ENCODE assay signal across 13 mouse cellular contexts in genomic region chr5:140055431-140055830, GRCm38 (mm10).
DNase-seq lines count a peak whose midpoint lies in the region; ATAC-seq and TF ChIP-seq lines count a peak whose summit lies in the region.
"Had no signal": no experiment of that assay in that cellular context is flagged by ENCODE, and none has a peak within 500 bp of the region (broad histone marks: within the 10 kb centered on the region; RNA-seq: fewer than 3 reads in every experiment).

No protein-coding gene starts in this region.

- 81% methylated on average over 3 of the region's 3 CpGs for WGBS in lung, postnatal 0 days

- intact Hi-C loops in gastrocnemius, postnatal 36 days (cut with DNase I): no loop called here

- no peak overlapping the region for H3K4me2 ChIP-seq in lung, postnatal 0 days (replicated peaks; ENCODE audit: low read depth, low read length)
- H3K4me2 ChIP-seq: liver, embryonic 13.5 days had no signal

- no peaks in the 10 kb centered on the region for H3K4me1 ChIP-seq in lung, postnatal 0 days (ENCODE audit: insufficient read depth, low read depth, low read length)
- H3K4me1 ChIP-seq: hindbrain, embryonic 10.5 days; liver, embryonic 13.5 days had no signal

- peak; percentile 26 for DNase-seq in gastrocnemius, postnatal 10 days
- DNase-seq in gastrocnemius, postnatal 36 days: no peak
- DNase-seq in lung, postnatal 14 days: peak; percentile 8
- DNase-seq in lung, postnatal 0 days (ENCODE audit: low spot score): no peak
- peak; percentile 30 for DNase-seq in embryo, embryonic 10.5 days (ENCODE audit: low spot score)
- peak; percentile 23 for DNase-seq in mesoderm, embryonic 11.5 days (ENCODE audit: low read depth, low spot score)
- no peak for DNase-seq in urinary bladder, postnatal 4 days (ENCODE audit: low spot score in 2 of 2)
- DNase-seq in cerebellum, adult 9-10 months: no peak
- DNase-seq: cerebellum, postnatal 36 days; kidney, adult 8-10 months; liver, embryonic 13.5 days had no signal

- TF ChIP-seq CTCF in lung, postnatal 0 days (IDR thresholded peaks at IDR 0.05): no peak

- no peaks in the 10 kb centered on the region for H3K36me3 ChIP-seq in lung, postnatal 0 days (ENCODE audit: insufficient read depth, low read length)

- H3K9me3 ChIP-seq in lung, postnatal 0 days (ENCODE audit: low read length): no peaks in the 10 kb centered on the region
- H3K9me3 ChIP-seq: hindbrain, embryonic 10.5 days; liver, embryonic 13.5 days; megakaryocyte, embryonic 14.5 days had no signal

- H3K4me3 ChIP-seq in lung, postnatal 0 days (ENCODE audit: low read depth, low read length): no peak overlapping the region
- H3K4me3 ChIP-seq: hindbrain, embryonic 10.5 days; liver, embryonic 13.5 days; megakaryocyte, embryonic 14.5 days had no signal

- no peaks in the 10 kb centered on the region for H3K27me3 ChIP-seq in lung, postnatal 0 days (replicated peaks; ENCODE audit: insufficient read depth, low read length)
- H3K27me3 ChIP-seq: liver, embryonic 13.5 days had no signal

- ATAC-seq in lung, postnatal 0 days: no peak

- no peak for TF ChIP-seq EP300 in lung, postnatal 0 days (IDR thresholded peaks at IDR 0.05)

- no peak overlapping the region for H3K27ac ChIP-seq in lung, postnatal 0 days (ENCODE audit: low read length)
- H3K27ac ChIP-seq: hindbrain, embryonic 10.5 days; liver, embryonic 13.5 days had no signal

- H3K9ac ChIP-seq in lung, postnatal 0 days (replicated peaks; ENCODE audit: low read depth): no peak overlapping the region
- H3K9ac ChIP-seq: liver, embryonic 13.5 days had no signal

Comparison
In these comparisons a context has a peak if more than half of its experiments do, and no peak if none do; other contexts are left out.
1. DNase-seq: peak in gastrocnemius, postnatal 10 days (single experiment), lung, postnatal 14 days (single experiment), embryo, embryonic 10.5 days (single experiment) and mesoderm, embryonic 11.5 days (single experiment); none in gastrocnemius, postnatal 36 days (0 of 2), lung, postnatal 0 days (single experiment), urinary bladder, postnatal 4 days (0 of 2) and cerebellum, adult 9-10 months (single experiment).